Mouse (Mus musculus) midbrain, embryonic 16.5 days (tissue): Measurements from ENCODE around the gene Gmeb2. TPM values are rescaled to one million over a fixed set of nuclear protein-coding genes. Genes with fewer than 3 reads are reported as not detected.
A peak's percentile ranks its signal among the peaks of the same experiment; 100 is the strongest.

Experiments used
- ATAC-seq: fragments of 200-750 bp; cut with Nextera tagmentation; 2 replicates; pipeline ENCODE4 v1.8.0; 2017; ENCODE audit warnings: moderate TSS enrichment
- H3K27ac ChIP-seq: fragments of 300-500 bp; sonication (generic); 2 replicates; pipeline ENCODE4 v1.5.1; 2014; ENCODE audit warnings: mild to moderate bottlenecking, low read length, mixed read lengths
- H3K27me3 ChIP-seq: fragments of 300-500 bp; sonication (generic); 2 replicates; pipeline ENCODE4 v1.6.1; 2014; ENCODE audit warnings: low read depth, low read length, mixed read lengths; ENCODE audit not compliant: control insufficient read depth, insufficient read depth
- H3K36me3 ChIP-seq: fragments of 300-500 bp; sonication (generic); 2 replicates; pipeline ENCODE4 v1.6.1; 2014; ENCODE audit warnings: mild to moderate bottlenecking, low read length, moderate library complexity, mixed read lengths; ENCODE audit not compliant: control insufficient read depth, insufficient read depth
- H3K4me1 ChIP-seq: fragments of 300-500 bp; sonication (generic); 2 replicates; pipeline ENCODE4 v1.6.1; 2014; ENCODE audit warnings: mild to moderate bottlenecking, low read length, mixed read lengths; ENCODE audit not compliant: control insufficient read depth, insufficient read depth
- H3K4me2 ChIP-seq: fragments of 300-500 bp; sonication (generic); 2 replicates; pipeline ENCODE4 v1.6.1; 2014; ENCODE audit warnings: mild to moderate bottlenecking, low read length, mixed read lengths
- H3K4me3 ChIP-seq: fragments of 300-500 bp; sonication (generic); 2 replicates; pipeline ENCODE4 v1.5.1; 2014; ENCODE audit warnings: low read depth, mild to moderate bottlenecking, low read length, moderate library complexity, mixed read lengths
- H3K9ac ChIP-seq: fragments of 300-500 bp; sonication (generic); 2 replicates; pipeline ENCODE4 v1.6.1; 2014; ENCODE audit warnings: low read depth, low read length, mixed read lengths
- H3K9me3 ChIP-seq: fragments of 300-500 bp; sonication (generic); replicated peaks from 2 replicates; pipeline ENCODE4 v1.6.1; 2014; ENCODE audit warnings: mild to moderate bottlenecking, low read length, mixed read lengths; ENCODE audit not compliant: control insufficient read depth, poor library complexity, severe bottlenecking
- WGBS: fragments of 180-500 bp; shearing (Covaris S2); extraction: QIAGEN DNeasy Blood & Tissue Kit; methylation state at CpG from one replicate; pipeline ENCODE4 v1.1.7; 2014; 5-methylcytosine and 5-hydroxymethylcytosine counted together
- polyA plus RNA-seq: library from polyadenylated mRNA; unstranded; fragments of >200 nt; fragmentation: Nextera tagmentation; extraction: Ambion mirVana; gene quantifications from 2 replicates; pipeline ENCODE4 v1.2.1, GENCODE M21; 2015

Gene Gmeb2
- polyA plus RNA-seq, 1 experiment from 2014 or later, result 16.3 TPM

- no peaks in the 10 kb centered on the region for H3K27me3 ChIP-seq
- H3K4me2 ChIP-seq, result peak overlapping the region; percentile 65
- H3K36me3 ChIP-seq, result no peaks in the 10 kb centered on the region; the same call in 1 of the 2 replicates
- peak overlapping the region; percentile 74 for H3K9ac ChIP-seq
- peaks cover 22% of the 10 kb centered on the region for H3K4me1 ChIP-seq
- H3K4me3 ChIP-seq, result peak overlapping the region; percentile 44
- 59% methylated on average over 6 of the region's 6 CpGs for WGBS
- no peak for ATAC-seq
- H3K9me3 ChIP-seq, result no peaks in the 10 kb centered on the region
- H3K27ac ChIP-seq, result peak overlapping the region; percentile 89
These were observed 1.1 kb downstream of the Gmeb2 start for GRCm38 (mm10) chr2:181286629-181287337.

GRCm38 (mm10) chr2:181279968-181280367 is 7.9 kb downstream of the Gmeb2 start:
- 74% methylated on average over 1 of the region's 1 CpGs for WGBS
- no peaks in the 10 kb centered on the region for H3K4me1 ChIP-seq

GRCm38 (mm10) chr2:181277866-181278265 is 10.0 kb downstream of the Gmeb2 start:
- WGBS, result 88% methylated on average over 3 of the region's 3 CpGs
- no peaks in the 10 kb centered on the region for H3K27me3 ChIP-seq

More at GRCm38 (mm10) chr2:181279968-181280367, 7.9 kb downstream of the Gmeb2 start:
- Histone ChIP-seq H3K9me3 (no peaks in the 10 kb centered on the region), H3K27me3 (no peaks in the 10 kb centered on the region), H3K4me2 (no peak overlapping the region), H3K9ac (no peak overlapping the region), H3K4me3 (no peak overlapping the region), H3K36me3 (no peaks in the 10 kb centered on the region; the same call in 1 of the 2 replicates), H3K27ac (no peak overlapping the region)
- ATAC-seq, result no peak

GRCm38 (mm10) chr2:181276766-181277165 is 11.1 kb downstream of the Gmeb2 start:
- H3K9me3 ChIP-seq, result no peaks in the 10 kb centered on the region
- no peak overlapping the region for H3K27ac ChIP-seq
- no peak overlapping the region for H3K4me3 ChIP-seq
- no peaks in the 10 kb centered on the region for H3K4me1 ChIP-seq
- 100% methylated on average over 1 of the region's 1 CpGs for WGBS
- no peak overlapping the region for H3K4me2 ChIP-seq
- H3K36me3 ChIP-seq, result peaks cover 4% of the 10 kb centered on the region; the same call in 1 of the 2 replicates
- ATAC-seq, result no peak
- no peaks in the 10 kb centered on the region for H3K27me3 ChIP-seq
- no peak overlapping the region for H3K9ac ChIP-seq

More at GRCm38 (mm10) chr2:181277866-181278265, 10.0 kb downstream of the Gmeb2 start:
- Histone ChIP-seq H3K9ac (no peak overlapping the region), H3K9me3 (no peaks in the 10 kb centered on the region), H3K4me3 (no peak overlapping the region), H3K36me3 (peaks cover 4% of the 10 kb centered on the region; the same call in 1 of the 2 replicates), H3K4me2 (no peak overlapping the region), H3K4me1 (no peaks in the 10 kb centered on the region), H3K27ac (no peak overlapping the region)
- no peak for ATAC-seq

GRCm38 (mm10) chr2:181274639-181275038 is 13.2 kb downstream of the Gmeb2 start:
- Histone ChIP-seq H3K9me3 (no peaks in the 10 kb centered on the region), H3K27me3 (no peaks in the 10 kb centered on the region), H3K4me2 (no peak overlapping the region), H3K4me1 (no peaks in the 10 kb centered on the region), H3K4me3 (no peak overlapping the region), H3K36me3 (peaks cover 4% of the 10 kb centered on the region; the same call in 1 of the 2 replicates), H3K27ac (no peak overlapping the region), H3K9ac (no peak overlapping the region)
- WGBS, result 81% methylated on average over 4 of the region's 4 CpGs
- no peak for ATAC-seq

- Histone ChIP-seq H3K27ac (no peak overlapping the region), H3K27me3 (no peaks in the 10 kb centered on the region), H3K4me3 (no peak overlapping the region), H3K4me1 (no peaks in the 10 kb centered on the region), H3K9me3 (no peaks in the 10 kb centered on the region), H3K4me2 (no peak overlapping the region), H3K9ac (no peak overlapping the region), H3K36me3 (peaks cover 4% of the 10 kb centered on the region; the same call in 1 of the 2 replicates)
- no peak for ATAC-seq
- 100% methylated on average over 2 of the region's 2 CpGs for WGBS
These were observed 14.0 kb downstream of the Gmeb2 start for GRCm38 (mm10) chr2:181273829-181274228.

- Histone ChIP-seq H3K9me3 (no peaks in the 10 kb centered on the region), H3K4me1 (no peaks in the 10 kb centered on the region), H3K36me3 (peaks cover 4% of the 10 kb centered on the region; the same call in 1 of the 2 replicates), H3K4me2 (no peak overlapping the region), H3K27ac (no peak overlapping the region), H3K4me3 (no peak overlapping the region), H3K27me3 (no peaks in the 10 kb centered on the region), H3K9ac (no peak overlapping the region)
- ATAC-seq, result no peak
- WGBS, result 97% methylated on average over 2 of the region's 2 CpGs
These were observed 15.7 kb downstream of the Gmeb2 start for GRCm38 (mm10) chr2:181272092-181272491.

GRCm38 (mm10) chr2:181266839-181267238 is 21.0 kb downstream of the Gmeb2 start:
- Histone ChIP-seq H3K9ac (no peak overlapping the region), H3K4me1 (no peaks in the 10 kb centered on the region), H3K4me2 (no peak overlapping the region), H3K27me3 (no peaks in the 10 kb centered on the region), H3K36me3 (peaks cover 25% of the 10 kb centered on the region), H3K27ac (no peak overlapping the region), H3K9me3 (no peaks in the 10 kb centered on the region), H3K4me3 (no peak overlapping the region)
- 94% methylated on average over 2 of the region's 2 CpGs for WGBS
- no peak for ATAC-seq

- no peak for ATAC-seq
- Histone ChIP-seq H3K36me3 (peaks cover 29% of the 10 kb centered on the region), H3K9ac (no peak overlapping the region), H3K27me3 (no peaks in the 10 kb centered on the region), H3K27ac (no peak overlapping the region), H3K4me2 (no peak overlapping the region), H3K4me3 (no peak overlapping the region), H3K4me1 (no peaks in the 10 kb centered on the region), H3K9me3 (no peaks in the 10 kb centered on the region)
- WGBS, result 94% methylated on average over 1 of the region's 1 CpGs
These were observed 34.6 kb downstream of the Gmeb2 start for GRCm38 (mm10) chr2:181253248-181253647.
